Mouse (Mus musculus) spleen, adult 2 months (tissue): ENCODE data around the gene Tshz3. TPM values are rescaled to one million over a fixed set of nuclear protein-coding genes. Genes with fewer than 3 reads are reported as not detected.

Source experiments
- DNase-seq, 2 experiments: peaks; one replicate each; pipeline versions ENCODE4 v3.0.0 to v3.0.0-alpha.2; 2012 to 2021; ENCODE audit warnings: low spot score in 2 of 2, low read depth in 1 of 2
- H3K27ac ChIP-seq: fragments of 200-500 bp; 2 replicates; pipeline ENCODE4 v1.5.1; 2012; ENCODE audit warnings: low read length, inconsistent platforms; ENCODE audit not compliant: insufficient read depth
- H3K27me3 ChIP-seq: fragments of 200-500 bp; 2 replicates; pipeline ENCODE4 v1.6.1; 2012; ENCODE audit warnings: mild to moderate bottlenecking, moderate library complexity, low read length, inconsistent platforms; ENCODE audit not compliant: control insufficient read depth, insufficient read depth
- H3K36me3 ChIP-seq: fragments of 200-500 bp; 2 replicates; pipeline ENCODE4 v1.6.1; 2012; ENCODE audit warnings: mild to moderate bottlenecking, low read length, inconsistent platforms; ENCODE audit not compliant: control insufficient read depth, insufficient read depth
- H3K4me1 ChIP-seq: fragments of 200-500 bp; 2 replicates; pipeline ENCODE4 v1.6.1; 2011; ENCODE audit warnings: inconsistent platforms; ENCODE audit not compliant: control insufficient read depth, insufficient read depth, insufficient read length
- H3K4me3 ChIP-seq: fragments of 200-500 bp; 2 replicates; pipeline ENCODE4 v1.5.1; 2011; ENCODE audit warnings: mild to moderate bottlenecking, inconsistent platforms; ENCODE audit not compliant: insufficient read depth, insufficient read length; ENCODE audit errors: extremely low read depth
- CTCF ChIP-seq: fragments of 200-500 bp; IDR thresholded peaks from 2 replicates; pipeline ENCODE4 v1.5.1; 2011; ENCODE audit warnings: mild to moderate bottlenecking, inconsistent platforms; ENCODE audit not compliant: insufficient read depth, insufficient read length, insufficient replicate concordance; ENCODE audit errors: extremely low read depth
- POLR2A ChIP-seq: fragments of 200-500 bp; IDR thresholded peaks from 2 replicates; pipeline ENCODE4 v1.6.1; 2011; ENCODE audit warnings: low read depth, low read length, inconsistent platforms
- WGBS: fragments of 180-500 bp; shearing (Covaris S2); methylation state at CpG from one replicate; pipeline ENCODE4 v1.1.7; 2018; 5-methylcytosine and 5-hydroxymethylcytosine counted together
- polyA plus RNA-seq: library from polyadenylated mRNA; depleted of rRNA; stranded (reverse); fragments of >200 nt; gene quantifications from 2 replicates; pipeline ENCODE4 v1.2.3, GENCODE M21; 2012

The Tshz3 gene
- polyA plus RNA-seq, 1 experiment: 1.6 TPM

GRCm38 (mm10) chr7:36707681-36708350 is 9.9 kb downstream of the Tshz3 start:
- no peak for TF ChIP-seq POLR2A
- TF ChIP-seq CTCF: no peak
- H3K27ac ChIP-seq: no peak overlapping the region
- 27% methylated on average over 17 of the region's 17 CpGs for WGBS
- no peaks in the 10 kb centered on the region for H3K36me3 ChIP-seq
- no peaks in the 10 kb centered on the region for H3K27me3 ChIP-seq
- H3K4me1 ChIP-seq: no peaks in the 10 kb centered on the region
- H3K4me3 ChIP-seq: no peak overlapping the region
- no peak for DNase-seq

GRCm38 (mm10) chr7:36708823-36709222 is 10.9 kb downstream of the Tshz3 start:
- Histone ChIP-seq H3K27me3 (no peaks in the 10 kb centered on the region), H3K4me1 (no peaks in the 10 kb centered on the region), H3K27ac (no peak overlapping the region), H3K36me3 (no peaks in the 10 kb centered on the region), H3K4me3 (no peak overlapping the region)
- no peak for TF ChIP-seq POLR2A
- TF ChIP-seq CTCF: no peak
- 87% methylated on average over 3 of the region's 3 CpGs for WGBS
- no peak for DNase-seq

- no peak for DNase-seq
- Histone ChIP-seq H3K36me3 (no peaks in the 10 kb centered on the region), H3K27ac (no peak overlapping the region), H3K27me3 (no peaks in the 10 kb centered on the region), H3K4me1 (no peaks in the 10 kb centered on the region), H3K4me3 (no peak overlapping the region)
- 25% methylated on average over 2 of the region's 2 CpGs for WGBS
- TF ChIP-seq POLR2A (no peak), CTCF (no peak)
Measured at GRCm38 (mm10) chr7:36709239-36709638, 11.3 kb downstream of the Tshz3 start.

- TF ChIP-seq CTCF (no peak), POLR2A (no peak)
- 91% methylated on average over 12 of the region's 12 CpGs for WGBS
- no peaks in the 10 kb centered on the region for H3K36me3 ChIP-seq
- H3K4me3 ChIP-seq: no peak overlapping the region
- no peaks in the 10 kb centered on the region for H3K4me1 ChIP-seq
- H3K27me3 ChIP-seq: no peaks in the 10 kb centered on the region
- H3K27ac ChIP-seq: no peak overlapping the region
- DNase-seq: no peak
Measured at GRCm38 (mm10) chr7:36709974-36710373, 12.1 kb downstream of the Tshz3 start.

- H3K27ac ChIP-seq: no peak overlapping the region
- no peaks in the 10 kb centered on the region for H3K36me3 ChIP-seq
- TF ChIP-seq POLR2A: no peak
- no peak for TF ChIP-seq CTCF
- DNase-seq: no peak
- H3K27me3 ChIP-seq: no peaks in the 10 kb centered on the region
- no peak overlapping the region for H3K4me3 ChIP-seq
- H3K4me1 ChIP-seq: no peaks in the 10 kb centered on the region
- WGBS: 88% methylated on average over 6 of the region's 6 CpGs
Measured at GRCm38 (mm10) chr7:36710387-36710786, 12.5 kb downstream of the Tshz3 start.

- H3K4me3 ChIP-seq: no peak overlapping the region
- H3K27ac ChIP-seq: no peak overlapping the region
- H3K4me1 ChIP-seq: no peaks in the 10 kb centered on the region
- H3K27me3 ChIP-seq: no peaks in the 10 kb centered on the region
- no peak for DNase-seq
- no peaks in the 10 kb centered on the region for H3K36me3 ChIP-seq
- TF ChIP-seq POLR2A (no peak), CTCF (no peak)
- 78% methylated on average over 2 of the region's 2 CpGs for WGBS
Measured at GRCm38 (mm10) chr7:36711766-36712165, 13.8 kb downstream of the Tshz3 start.

- 91% methylated on average over 7 of the region's 7 CpGs for WGBS
- TF ChIP-seq CTCF (no peak), POLR2A (no peak)
Measured at GRCm38 (mm10) chr7:36714323-36714722, 16.4 kb downstream of the Tshz3 start.

More at GRCm38 (mm10) chr7:36714323-36714722, 16.4 kb downstream of the Tshz3 start:
- Histone ChIP-seq H3K4me1 (no peaks in the 10 kb centered on the region), H3K4me3 (no peak overlapping the region), H3K36me3 (no peaks in the 10 kb centered on the region), H3K27me3 (no peaks in the 10 kb centered on the region), H3K27ac (no peak overlapping the region)
- DNase-seq: no peak
